Mouse (Mus musculus) layer of hippocampus, adult 2 months (tissue): ENCODE results near the gene Dusp15. TPM values are rescaled to one million over a fixed set of nuclear protein-coding genes. Genes with fewer than 3 reads are reported as not detected.

Source experiments
- DNase-seq, 2 experiments: peaks; one replicate each; pipeline ENCODE4 v3.0.0; 2022; ENCODE audit warnings: low spot score in 2 of 2
- H3K27ac ChIP-seq: fragments of 200-600 bp; 2 replicates; pipeline ENCODE4 v1.8.1; 2022
- H3K4me3 ChIP-seq: fragments of 200-600 bp; 2 replicates; pipeline ENCODE4 v1.8.1; 2022; ENCODE audit warnings: mild to moderate bottlenecking
- CTCF ChIP-seq: fragments of 200-600 bp; conservative IDR thresholded peaks from 2 replicates; pipeline ENCODE4 v1.8.1; 2022; ENCODE audit warnings: antibody characterized with exemption, mild to moderate bottlenecking, moderate library complexity
- long read RNA-seq, 2 experiments: library from polyadenylated mRNA; stranded (forward); transcript quantifications; one replicate each; pipeline ENCODE4 v2.0.0; 2021; ENCODE audit warnings: borderline mapping rate in 2 of 2
- total RNA-seq, 2 experiments: library from RNA; stranded (reverse); gene quantifications; 2 replicates each; pipeline ENCODE4 v1.2.3; 2021

Gene Dusp15
- total RNA-seq: 10 to 100 TPM in 1 of 2 experiments, 1 to 10 TPM in 1; 9.3 to 11.9 TPM
- long read RNA-seq, experiment 1, partial matches to known transcripts: 0 of 1 reads
- long read RNA-seq, experiment 1, other reads (novel, unspliced or antisense): 0 of 1 reads
- long read RNA-seq, experiment 2, partial matches to known transcripts: 0 of 6 reads
- long read RNA-seq, experiment 2, other reads (novel, unspliced or antisense): 2 of 6 reads

GRCm38 (mm10) chr2:152951065-152951849 lies at the start of gene Dusp15:
Gene Dusp15, minus strand, starts transcription at chr2:152951698.
- peak within 1 kb of the TSS; percentile 80 for H3K4me3 ChIP-seq
- peak within 1 kb of the TSS; percentile 92 for H3K27ac ChIP-seq
- TF ChIP-seq CTCF: peak; percentile 57
- peak; percentile 43 to 56 for DNase-seq

- no peak for DNase-seq
- TF ChIP-seq CTCF: no peak
- H3K4me3 ChIP-seq: no peak overlapping the region
- H3K27ac ChIP-seq: no peak overlapping the region
Observed at GRCm38 (mm10) chr2:152997046-152997445, 45.5 kb upstream of the Dusp15 start.

- no peak for TF ChIP-seq CTCF
- Histone ChIP-seq H3K4me3 (no peak overlapping the region), H3K27ac (no peak overlapping the region)
- no peak for DNase-seq
Observed at GRCm38 (mm10) chr2:152991529-152991928, 40.0 kb upstream of the Dusp15 start.

GRCm38 (mm10) chr2:152985582-152985981 lies 34.1 kb upstream of the Dusp15 start:
- no peak for TF ChIP-seq CTCF
- no peak overlapping the region for H3K27ac ChIP-seq
- no peak overlapping the region for H3K4me3 ChIP-seq
- peak; percentile 17 to 24 for DNase-seq

- DNase-seq: no peak
- TF ChIP-seq CTCF: no peak
- Histone ChIP-seq H3K27ac (no peak overlapping the region), H3K4me3 (no peak overlapping the region)
Observed at GRCm38 (mm10) chr2:152976991-152977390, 25.5 kb upstream of the Dusp15 start.

- no peak for TF ChIP-seq CTCF
- H3K4me3 ChIP-seq: no peak overlapping the region
- no peak for DNase-seq
- H3K27ac ChIP-seq: no peak overlapping the region
Observed at GRCm38 (mm10) chr2:152965555-152965954, 14.1 kb upstream of the Dusp15 start.

- peak within 1 kb of the TSS; percentile 66 for H3K4me3 ChIP-seq
- TF ChIP-seq CTCF: no peak
- peak; percentile 70 to 86 for DNase-seq
- 0 out of 2 replicates have a peak within 1 kb of the TSS, but pooled peaks have one; percentile 50 for H3K27ac ChIP-seq
Observed at GRCm38 (mm10) chr2:152962091-152962793, 10.7 kb upstream of the Dusp15 start, which contains the start of gene Ttll9. Gene Ttll9, plus strand, starts transcription at chr2:152962485.

- no peak for TF ChIP-seq CTCF
- Histone ChIP-seq H3K4me3 (no peak overlapping the region), H3K27ac (no peak overlapping the region)
- no peak for DNase-seq
Observed at GRCm38 (mm10) chr2:152958116-152958515, 6.6 kb upstream of the Dusp15 start.

GRCm38 (mm10) chr2:152951850-152952720 lies 587 bp upstream of the Dusp15 start:
- peak overlapping the region; percentile 92 for H3K27ac ChIP-seq
- DNase-seq: no peak
- peak overlapping the region; percentile 80 for H3K4me3 ChIP-seq
- no peak for TF ChIP-seq CTCF

- no peak overlapping the region for H3K27ac ChIP-seq
- H3K4me3 ChIP-seq: peak overlapping the region; percentile 80
- DNase-seq: no peak
- TF ChIP-seq CTCF: no peak
Observed at GRCm38 (mm10) chr2:152950358-152951064, 987 bp downstream of the Dusp15 start.

GRCm38 (mm10) chr2:152948438-152949020 lies 3.0 kb downstream of the Dusp15 start:
- no peak for DNase-seq
- H3K27ac ChIP-seq: no peak overlapping the region
- TF ChIP-seq CTCF: no peak
- H3K4me3 ChIP-seq: no peak overlapping the region

- no peak for TF ChIP-seq CTCF
- Histone ChIP-seq H3K27ac (no peak overlapping the region), H3K4me3 (no peak overlapping the region)
- peak; percentile 60 to 81 for DNase-seq
Observed at GRCm38 (mm10) chr2:152947098-152947497, 4.4 kb downstream of the Dusp15 start.
